Mouse (Mus musculus) cortical plate, adult 2 months (tissue): ENCODE measurements around the gene Dlg2. TPM values are rescaled to one million over a fixed set of nuclear protein-coding genes. Genes with fewer than 3 reads are reported as not detected.

ENCODE experiments used
- H3K27ac ChIP-seq: fragments of 200-500 bp; 2 replicates; pipeline ENCODE4 v1.5.1; 2012; ENCODE audit warnings: low read length, control low read depth, inconsistent platforms; ENCODE audit not compliant: insufficient read depth
- H3K4me1 ChIP-seq: fragments of 200-500 bp; 2 replicates; pipeline ENCODE4 v1.6.1; 2011; ENCODE audit warnings: low read length; ENCODE audit not compliant: control insufficient read depth, insufficient read depth
- H3K4me3 ChIP-seq: fragments of 200-500 bp; 2 replicates; pipeline ENCODE4 v1.5.1; 2011; ENCODE audit warnings: mild to moderate bottlenecking, low read length, control low read depth; ENCODE audit not compliant: insufficient read depth
- CTCF ChIP-seq: fragments of 200-500 bp; IDR thresholded peaks from 2 replicates; pipeline ENCODE4 v1.5.1; 2011; ENCODE audit warnings: mild to moderate bottlenecking, control low read depth, low read length; ENCODE audit not compliant: insufficient read depth; ENCODE audit errors: extremely low read depth
- POLR2A ChIP-seq: fragments of 200-500 bp; IDR thresholded peaks from 2 replicates; pipeline ENCODE4 v1.6.1; 2011; ENCODE audit warnings: mild to moderate bottlenecking, low read length, control low read depth; ENCODE audit not compliant: insufficient read depth; ENCODE audit errors: extremely low read depth
- polyA plus RNA-seq: library from polyadenylated mRNA; depleted of rRNA; stranded (reverse); fragments of >200 nt; gene quantifications from 2 replicates; pipeline ENCODE4 v1.2.3, GENCODE M21; 2012

Dlg2 gene
- polyA plus RNA-seq, 1 experiment: 139 TPM

GRCm38 (mm10) chr7:92150768-92151167, 1674.3 kb downstream of the Dlg2 start:
- TF ChIP-seq CTCF (no peak), POLR2A (no peak)
- no peak overlapping the region for H3K27ac ChIP-seq

GRCm38 (mm10) chr7:92154603-92155002, 1678.1 kb downstream of the Dlg2 start:
- no peak overlapping the region for H3K27ac ChIP-seq
- H3K4me3 ChIP-seq: no peak overlapping the region
- H3K4me1 ChIP-seq: no peaks in the 10 kb centered on the region
- TF ChIP-seq POLR2A: no peak
- TF ChIP-seq CTCF: no peak

More at GRCm38 (mm10) chr7:92150768-92151167, 1674.3 kb downstream of the Dlg2 start:
- Histone ChIP-seq H3K4me3 (no peak overlapping the region), H3K4me1 (no peaks in the 10 kb centered on the region)

GRCm38 (mm10) chr7:92163150-92163549, 1686.7 kb downstream of the Dlg2 start:
- TF ChIP-seq POLR2A: no peak
- no peak for TF ChIP-seq CTCF
- no peak overlapping the region for H3K4me3 ChIP-seq
- H3K4me1 ChIP-seq: no peaks in the 10 kb centered on the region; the same call in none of the 2 replicates
- H3K27ac ChIP-seq: no peak overlapping the region

- no peak overlapping the region for H3K4me3 ChIP-seq
- H3K27ac ChIP-seq: no peak overlapping the region
- no peak for TF ChIP-seq CTCF
- TF ChIP-seq POLR2A: no peak
- no peaks in the 10 kb centered on the region; the same call in none of the 2 replicates for H3K4me1 ChIP-seq
Observed at GRCm38 (mm10) chr7:92164316-92164715, 1687.8 kb downstream of the Dlg2 start.

GRCm38 (mm10) chr7:92164875-92165518, 1688.5 kb downstream of the Dlg2 start:
- H3K27ac ChIP-seq: no peak overlapping the region; the same call in 1 of the 2 replicates
- H3K4me3 ChIP-seq: no peak overlapping the region
- TF ChIP-seq POLR2A (no peak), CTCF (no peak)
- no peaks in the 10 kb centered on the region; the same call in none of the 2 replicates for H3K4me1 ChIP-seq

- H3K27ac ChIP-seq: no peak overlapping the region
- TF ChIP-seq POLR2A (no peak), CTCF (no peak)
- H3K4me3 ChIP-seq: no peak overlapping the region
- peaks cover 7% of the 10 kb centered on the region for H3K4me1 ChIP-seq
Observed at GRCm38 (mm10) chr7:92180029-92180428, 1703.6 kb downstream of the Dlg2 start.

- H3K4me1 ChIP-seq: peaks cover 8% of the 10 kb centered on the region
- TF ChIP-seq POLR2A (no peak), CTCF (no peak)
- no peak overlapping the region for H3K27ac ChIP-seq
- peak overlapping the region; percentile 3; the same call in 1 of the 2 replicates for H3K4me3 ChIP-seq
Observed at GRCm38 (mm10) chr7:92180591-92181587, 1704.4 kb downstream of the Dlg2 start.

GRCm38 (mm10) chr7:92181959-92182612, 1705.6 kb downstream of the Dlg2 start:
- no peak overlapping the region for H3K27ac ChIP-seq
- H3K4me3 ChIP-seq: no peak overlapping the region
- peaks cover 10% of the 10 kb centered on the region for H3K4me1 ChIP-seq
- no peak for TF ChIP-seq CTCF
- TF ChIP-seq POLR2A: no peak

- no peak overlapping the region for H3K4me3 ChIP-seq
- H3K4me1 ChIP-seq: peaks cover 10% of the 10 kb centered on the region
- no peak for TF ChIP-seq POLR2A
- no peak for TF ChIP-seq CTCF
- H3K27ac ChIP-seq: no peak overlapping the region
Observed at GRCm38 (mm10) chr7:92184371-92185059, 1708.0 kb downstream of the Dlg2 start.
